Mouse (Mus musculus): ENCODE data around the gene Foxn3.

DNA sequence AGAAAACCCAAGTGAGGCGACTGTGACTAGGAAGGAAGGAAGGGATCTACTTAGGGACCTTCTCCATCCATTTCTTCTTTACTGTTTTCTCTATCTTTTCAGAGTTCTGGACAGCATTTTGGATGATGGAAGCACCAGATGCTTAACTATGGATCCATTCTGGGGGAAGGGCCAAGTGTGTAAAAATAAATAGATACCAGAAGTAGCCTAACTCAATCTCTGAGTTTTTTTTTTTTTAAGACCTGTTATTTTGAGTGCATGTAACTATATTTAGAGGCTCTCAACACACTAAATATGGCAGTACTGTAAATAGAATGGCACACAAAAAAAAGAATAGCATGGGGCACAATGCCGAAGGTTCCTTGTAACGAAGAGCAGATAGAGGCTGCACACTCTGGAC lies 381.0 kb downstream of the Foxn3 start:
- TF ChIP-seq POLR2A (IDR thresholded peaks at IDR 0.05; ENCODE audit: insufficient read length, low read depth): no peak
- TF ChIP-seq POLR2AphosphoS2 (IDR thresholded peaks at IDR 0.05; ENCODE audit: insufficient read length, low read depth): no peak
- no peak for TF ChIP-seq REST (IDR thresholded peaks at IDR 0.05; ENCODE audit: insufficient read depth, insufficient read length)

All from myocyte (in vitro differentiated cells).